Mouse (Mus musculus) embryonic facial prominence, embryonic 10.5 days (tissue): ENCODE results near the gene Gm28845. TPM values are rescaled to one million over a fixed set of nuclear protein-coding genes. Genes with fewer than 3 reads are reported as not detected.

Source experiments
- DNase-seq: peaks from one replicate; pipeline ENCODE4 v3.0.0-alpha.2; 2017; ENCODE audit warnings: low spot score
- H3K27ac ChIP-seq: fragments of 300-500 bp; sonication (generic); replicated peaks from 2 replicates; pipeline ENCODE4 v1.5.1; 2016; ENCODE audit warnings: mild to moderate bottlenecking
- H3K27me3 ChIP-seq: fragments of 300-500 bp; sonication (generic); replicated peaks from 2 replicates; pipeline ENCODE4 v1.6.1; 2016; ENCODE audit warnings: low read depth, mild to moderate bottlenecking; ENCODE audit not compliant: poor library complexity, severe bottlenecking
- H3K36me3 ChIP-seq: fragments of 300-500 bp; sonication (generic); replicated peaks from 2 replicates; pipeline ENCODE4 v1.6.1; 2016; ENCODE audit warnings: mild to moderate bottlenecking, moderate library complexity
- H3K4me1 ChIP-seq: fragments of 300-500 bp; sonication (generic); 2 replicates; pipeline ENCODE4 v1.6.1; 2016
- H3K4me3 ChIP-seq: fragments of 300-500 bp; sonication (generic); 2 replicates; pipeline ENCODE4 v1.5.1; 2016; ENCODE audit warnings: mild to moderate bottlenecking, moderate library complexity
- H3K9me3 ChIP-seq: fragments of 300-500 bp; sonication (generic); 2 replicates; pipeline ENCODE4 v1.6.1; 2016; ENCODE audit warnings: mild to moderate bottlenecking
- WGBS: fragments of 180-500 bp; shearing (Covaris S2); methylation state at CpG from one replicate; pipeline ENCODE4 v1.1.7; 2016; 5-methylcytosine and 5-hydroxymethylcytosine counted together
- polyA plus RNA-seq: library from polyadenylated mRNA; unstranded; fragments of >200 nt; fragmentation: Nextera tagmentation; extraction: Ambion mirVana; gene quantifications from 2 replicates; pipeline ENCODE4 v1.2.1, GENCODE M21; 2016

The Gm28845 gene
- polyA plus RNA-seq, 1 experiment from 2014 or later = not detected

GRCm38 (mm10) chr1:65129634-65130180, 10.3 kb upstream of the Gm28845 start:
- H3K4me3 ChIP-seq = no peak overlapping the region
- no peaks in the 10 kb centered on the region for H3K27me3 ChIP-seq
- H3K27ac ChIP-seq = no peak overlapping the region
- H3K36me3 ChIP-seq = no peaks in the 10 kb centered on the region
- DNase-seq = no peak
- H3K4me1 ChIP-seq = no peaks in the 10 kb centered on the region
- 82% methylated on average over 3 of the region's 3 CpGs for WGBS
- no peaks in the 10 kb centered on the region for H3K9me3 ChIP-seq

GRCm38 (mm10) chr1:65122574-65123372, 3.4 kb upstream of the Gm28845 start, which contains the start of gene D630023F18Rik:
D630023F18Rik (minus strand) TSS chr1:65123214.
- H3K27me3 ChIP-seq = no peaks in the 10 kb centered on the region
- DNase-seq = no peak
- no peaks in the 10 kb centered on the region for H3K9me3 ChIP-seq
- no peaks in the 10 kb centered on the region; the same call in none of the 2 replicates for H3K4me1 ChIP-seq
- peak within 1 kb of the TSS; percentile 34 for H3K4me3 ChIP-seq
- WGBS = 32% methylated on average over 9 of the region's 9 CpGs
- H3K27ac ChIP-seq = no peak within 1 kb of the TSS
- no peaks in the 10 kb centered on the region for H3K36me3 ChIP-seq

- Histone ChIP-seq H3K27me3 (no peaks in the 10 kb centered on the region), H3K36me3 (no peaks in the 10 kb centered on the region), H3K9me3 (no peaks in the 10 kb centered on the region), H3K4me3 (no peak overlapping the region), H3K4me1 (no peaks in the 10 kb centered on the region; the same call in none of the 2 replicates), H3K27ac (no peak overlapping the region)
- no peak for DNase-seq
- 71% methylated on average over 8 of the region's 8 CpGs for WGBS
These were observed 1.0 kb downstream of the Gm28845 start for GRCm38 (mm10) chr1:65118150-65118913.

DNA sequence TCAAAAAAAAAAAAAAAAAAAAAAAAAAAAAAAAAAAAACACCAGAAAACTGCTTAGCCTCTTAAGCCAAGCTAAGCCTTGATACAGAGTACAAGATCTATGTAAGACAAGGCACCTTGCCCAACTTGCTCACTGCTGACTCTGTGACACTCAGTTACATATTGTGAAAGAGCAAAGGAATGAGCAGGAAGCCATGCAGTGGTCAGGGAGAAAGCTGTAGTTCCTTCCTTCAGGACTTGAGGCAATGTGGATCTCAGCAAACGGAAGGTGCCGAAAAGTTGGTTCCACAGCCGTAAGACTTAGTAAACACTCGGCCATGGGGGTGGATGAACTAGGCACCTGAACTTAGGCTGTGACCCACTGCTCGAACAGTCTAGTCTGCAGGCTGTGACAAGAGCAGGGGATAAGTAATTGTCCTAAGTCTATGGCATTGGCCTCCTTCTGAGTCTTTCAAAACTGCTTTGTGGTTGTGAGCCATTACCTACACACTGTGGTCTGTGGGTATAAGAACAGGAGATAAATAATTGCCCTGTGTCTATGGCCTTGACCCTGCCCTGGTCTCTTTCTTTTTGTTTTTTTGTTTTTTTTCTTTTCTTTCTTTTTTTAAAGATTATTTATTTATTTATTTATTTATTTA, 5.7 kb downstream of the Gm28845 start:
- no peak for DNase-seq

GRCm38 (mm10) chr1:65112807-65113196, 6.6 kb downstream of the Gm28845 start:
- H3K4me3 ChIP-seq = peak overlapping the region; percentile 30; the same call in 1 of the 2 replicates
- no peak overlapping the region for H3K27ac ChIP-seq
- peaks cover 8% of the 10 kb centered on the region; the same call in 1 of the 2 replicates for H3K4me1 ChIP-seq
- no peaks in the 10 kb centered on the region for H3K9me3 ChIP-seq
- H3K36me3 ChIP-seq = no peaks in the 10 kb centered on the region
- WGBS = 55% methylated on average over 14 of the region's 14 CpGs
- no peak for DNase-seq
- H3K27me3 ChIP-seq = 0 out of 2 replicates have a peak, but pooled peaks cover 3% of the 10 kb centered on the region

More for the DNA sequence above, 5.7 kb downstream of the Gm28845 start:
- no peaks in the 10 kb centered on the region for H3K9me3 ChIP-seq
- peaks cover 8% of the 10 kb centered on the region; the same call in 1 of the 2 replicates for H3K4me1 ChIP-seq
- H3K27me3 ChIP-seq = 0 out of 2 replicates have a peak, but pooled peaks cover 3% of the 10 kb centered on the region
- WGBS = 92% methylated on average over 5 of the region's 5 CpGs
- no peaks in the 10 kb centered on the region for H3K36me3 ChIP-seq
- H3K4me3 ChIP-seq = no peak overlapping the region
- H3K27ac ChIP-seq = no peak overlapping the region

- 16% methylated on average over 8 of the region's 8 CpGs for WGBS
- H3K27me3 ChIP-seq = 0 out of 2 replicates have a peak, but pooled peaks cover 3% of the 10 kb centered on the region
- peak overlapping the region; percentile 30 for H3K4me3 ChIP-seq
- H3K36me3 ChIP-seq = no peaks in the 10 kb centered on the region
- H3K9me3 ChIP-seq = no peaks in the 10 kb centered on the region
- H3K27ac ChIP-seq = no peak overlapping the region
- H3K4me1 ChIP-seq = peaks cover 8% of the 10 kb centered on the region; the same call in 1 of the 2 replicates
- DNase-seq = peak; percentile 85
These were observed 7.1 kb downstream of the Gm28845 start for GRCm38 (mm10) chr1:65112031-65112806.

- no peak for DNase-seq
- Histone ChIP-seq H3K4me1 (peaks cover 8% of the 10 kb centered on the region; the same call in 1 of the 2 replicates), H3K27ac (no peak overlapping the region; the same call in 1 of the 2 replicates), H3K4me3 (no peak overlapping the region), H3K9me3 (no peaks in the 10 kb centered on the region), H3K27me3 (0 out of 2 replicates have a peak, but pooled peaks cover 3% of the 10 kb centered on the region), H3K36me3 (no peaks in the 10 kb centered on the region)
- WGBS = 78% methylated on average over 25 of the region's 25 CpGs
These were observed 9.5 kb downstream of the Gm28845 start for GRCm38 (mm10) chr1:65109756-65110435.

GRCm38 (mm10) chr1:65109196-65109595, 10.2 kb downstream of the Gm28845 start:
- DNase-seq = no peak
- no peaks in the 10 kb centered on the region for H3K36me3 ChIP-seq
- H3K27me3 ChIP-seq = 0 out of 2 replicates have a peak, but pooled peaks cover 3% of the 10 kb centered on the region
- H3K4me3 ChIP-seq = no peak overlapping the region
- 91% methylated on average over 8 of the region's 8 CpGs for WGBS
- H3K4me1 ChIP-seq = peaks cover 8% of the 10 kb centered on the region; the same call in 1 of the 2 replicates
- no peak overlapping the region for H3K27ac ChIP-seq
- no peaks in the 10 kb centered on the region for H3K9me3 ChIP-seq

DNA sequence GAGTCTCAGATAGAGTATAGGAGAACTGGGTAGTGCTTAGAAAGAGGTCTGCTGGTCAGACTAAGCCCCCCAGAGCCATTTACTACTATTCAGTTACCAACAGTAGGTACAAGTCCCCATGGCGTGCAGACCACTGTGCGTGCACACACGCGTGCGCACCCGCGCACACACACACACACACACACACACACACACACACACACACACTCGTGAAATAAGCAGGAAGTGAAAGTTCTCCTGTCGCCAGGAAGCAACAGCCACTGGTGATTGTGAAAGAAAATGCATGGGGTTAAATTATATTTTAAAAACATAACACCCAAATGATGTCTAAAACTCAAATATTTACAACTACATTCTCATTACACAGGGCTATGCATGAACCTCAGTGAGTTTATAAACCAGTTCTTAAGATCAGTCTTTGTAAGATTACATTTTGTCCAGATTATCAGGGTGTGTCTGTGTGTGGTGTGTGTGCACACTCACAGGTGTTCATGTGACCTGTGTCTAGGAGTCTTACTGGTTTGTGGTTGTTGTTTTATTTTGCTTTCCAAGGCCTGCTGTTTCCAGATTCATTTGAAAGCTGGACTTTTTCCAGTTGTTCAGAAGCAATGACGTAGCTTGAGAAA, 11.6 kb downstream of the Gm28845 start:
- H3K27ac ChIP-seq = no peak overlapping the region
- no peak for DNase-seq
- WGBS = 90% methylated on average over 10 of the region's 10 CpGs

DNA sequence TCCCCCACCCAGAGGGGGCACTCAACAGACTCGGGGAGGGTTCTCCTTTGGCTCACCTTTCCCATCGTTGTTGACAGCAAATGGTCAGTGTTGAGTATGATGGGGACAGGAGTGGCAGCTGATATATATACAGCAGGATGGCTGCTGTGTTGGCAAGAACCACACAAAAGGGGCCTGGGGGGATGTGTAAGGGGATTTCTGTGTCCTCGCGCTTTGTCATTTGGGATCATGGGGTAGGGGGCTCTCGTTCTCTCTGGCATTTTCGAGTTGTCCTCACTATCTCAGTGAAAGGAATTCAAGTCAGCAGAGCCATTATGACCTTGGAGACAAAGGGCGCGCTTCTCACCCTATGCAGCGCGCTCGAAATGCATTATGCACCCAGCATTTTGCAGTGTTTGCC, 16.1 kb downstream of the Gm28845 start, which contains the start of gene Cryga:
Cryga (minus strand) TSS at position 101 of the 400 bp plus-strand sequence.
- WGBS = 94% methylated on average over 11 of the region's 11 CpGs
- Histone ChIP-seq H3K9me3 (no peaks in the 10 kb centered on the region), H3K27ac (no peak within 1 kb of the TSS), H3K4me3 (no peak within 1 kb of the TSS), H3K27me3 (no peaks in the 10 kb centered on the region), H3K36me3 (no peaks in the 10 kb centered on the region), H3K4me1 (no peaks in the 10 kb centered on the region)
- DNase-seq = no peak

More for the DNA sequence above, 11.6 kb downstream of the Gm28845 start:
- H3K4me3 ChIP-seq = no peak overlapping the region
- no peaks in the 10 kb centered on the region for H3K36me3 ChIP-seq
- no peaks in the 10 kb centered on the region for H3K9me3 ChIP-seq
- peaks cover 5% of the 10 kb centered on the region; the same call in 1 of the 2 replicates for H3K4me1 ChIP-seq
- 0 out of 2 replicates have a peak, but pooled peaks cover 3% of the 10 kb centered on the region for H3K27me3 ChIP-seq
